Mouse (Mus musculus): ENCODE results near the gene Spcs2. TPM values are rescaled to one million over a fixed set of nuclear protein-coding genes. Genes with fewer than 3 reads are reported as not detected.

Spcs2 gene
- polyA plus RNA-seq, 1 experiment from 2014 or later = 386 TPM

GRCm38 (mm10) chr7:99836781-99837180, 26.5 kb downstream of the Spcs2 start:
- 37% methylated on average over 4 of the region's 4 CpGs for WGBS
- Histone ChIP-seq H3K27ac (peak overlapping the region; percentile 54; the same call in 1 of the 2 replicates), H3K9me3 (no peaks in the 10 kb centered on the region), H3K4me1 (peaks cover 12% of the 10 kb centered on the region), H3K9ac (no peak overlapping the region), H3K4me3 (replicated peaks) (no peak overlapping the region), H3K4me2 (no peak overlapping the region), H3K27me3 (replicated peaks) (no peaks in the 10 kb centered on the region), H3K36me3 (peaks cover 19% of the 10 kb centered on the region)
- ATAC-seq (ENCODE audit: insufficient read depth, low FRiP score, low read depth) = no peak

GRCm38 (mm10) chr7:99834314-99834853, 28.9 kb downstream of the Spcs2 start:
- H3K9me3 ChIP-seq = no peaks in the 10 kb centered on the region
- no peak overlapping the region for H3K4me3 ChIP-seq (replicated peaks)
- H3K36me3 ChIP-seq = peaks cover 6% of the 10 kb centered on the region; the same call in 1 of the 2 replicates
- H3K27ac ChIP-seq = no peak overlapping the region
- H3K4me1 ChIP-seq = peaks cover 12% of the 10 kb centered on the region
- no peak overlapping the region for H3K4me2 ChIP-seq
- H3K9ac ChIP-seq = no peak overlapping the region
- ATAC-seq (ENCODE audit: insufficient read depth, low FRiP score, low read depth) = no peak
- 82% methylated on average over 5 of the region's 5 CpGs for WGBS
- no peaks in the 10 kb centered on the region for H3K27me3 ChIP-seq (replicated peaks)

GRCm38 (mm10) chr7:99833846-99834222, 29.4 kb downstream of the Spcs2 start:
- ATAC-seq (ENCODE audit: insufficient read depth, low FRiP score, low read depth) = no peak
- Histone ChIP-seq H3K36me3 (peaks cover 3% of the 10 kb centered on the region; the same call in 1 of the 2 replicates), H3K9me3 (no peaks in the 10 kb centered on the region), H3K4me1 (peaks cover 12% of the 10 kb centered on the region), H3K4me2 (no peak overlapping the region), H3K27ac (no peak overlapping the region), H3K27me3 (replicated peaks) (no peaks in the 10 kb centered on the region), H3K9ac (no peak overlapping the region), H3K4me3 (replicated peaks) (no peak overlapping the region)
- 86% methylated on average over 2 of the region's 2 CpGs for WGBS

- Histone ChIP-seq H3K4me2 (no peak overlapping the region), H3K27ac (no peak overlapping the region), H3K4me1 (peaks cover 9% of the 10 kb centered on the region), H3K4me3 (replicated peaks) (no peak overlapping the region), H3K27me3 (replicated peaks) (no peaks in the 10 kb centered on the region), H3K9ac (no peak overlapping the region), H3K36me3 (peaks cover 3% of the 10 kb centered on the region; the same call in 1 of the 2 replicates), H3K9me3 (no peaks in the 10 kb centered on the region)
- ATAC-seq (ENCODE audit: insufficient read depth, low FRiP score, low read depth) = no peak
- 76% methylated on average over 5 of the region's 5 CpGs for WGBS
Measured at GRCm38 (mm10) chr7:99833115-99833845, 30.0 kb downstream of the Spcs2 start.

- peak; percentile 97 for ATAC-seq (ENCODE audit: insufficient read depth, low FRiP score, low read depth)
- Histone ChIP-seq H3K4me3 (replicated peaks) (peak within 1 kb of the TSS; percentile 58), H3K4me1 (0 out of 2 replicates have a peak, but pooled peaks cover 6% of the 10 kb centered on the region), H3K27me3 (replicated peaks) (no peaks in the 10 kb centered on the region), H3K27ac (peak within 1 kb of the TSS; percentile 91), H3K9ac (peak within 1 kb of the TSS; percentile 37; the same call in 1 of the 2 replicates), H3K4me2 (peak within 1 kb of the TSS; percentile 69), H3K36me3 (no peaks in the 10 kb centered on the region), H3K9me3 (no peaks in the 10 kb centered on the region)
- under 1% methylated on average over 26 of the region's 26 CpGs for WGBS
Measured at GRCm38 (mm10) chr7:99828083-99828570, 35.1 kb downstream of the Spcs2 start, which contains the start of gene Neu3. Gene Neu3, minus strand, starts transcription at chr7:99828417.

GRCm38 (mm10) chr7:99826096-99826495, 37.2 kb downstream of the Spcs2 start:
- no peaks in the 10 kb centered on the region for H3K9me3 ChIP-seq
- ATAC-seq (ENCODE audit: insufficient read depth, low FRiP score, low read depth) = no peak
- H3K4me2 ChIP-seq = peak overlapping the region; percentile 20; the same call in 1 of the 2 replicates

GRCm38 (mm10) chr7:99825511-99825910, 37.8 kb downstream of the Spcs2 start:
- Histone ChIP-seq H3K27me3 (replicated peaks) (no peaks in the 10 kb centered on the region), H3K27ac (peak overlapping the region; percentile 71), H3K4me3 (replicated peaks) (no peak overlapping the region), H3K9me3 (no peaks in the 10 kb centered on the region), H3K4me1 (0 out of 2 replicates have a peak, but pooled peaks cover 7% of the 10 kb centered on the region), H3K36me3 (no peaks in the 10 kb centered on the region), H3K4me2 (peak overlapping the region; percentile 20; the same call in 1 of the 2 replicates), H3K9ac (no peak overlapping the region)
- ATAC-seq (ENCODE audit: insufficient read depth, low FRiP score, low read depth) = no peak
- 81% methylated on average over 9 of the region's 9 CpGs for WGBS

More at GRCm38 (mm10) chr7:99826096-99826495, 37.2 kb downstream of the Spcs2 start:
- Histone ChIP-seq H3K36me3 (no peaks in the 10 kb centered on the region), H3K9ac (no peak overlapping the region), H3K4me1 (0 out of 2 replicates have a peak, but pooled peaks cover 7% of the 10 kb centered on the region), H3K27ac (peak overlapping the region; percentile 71), H3K4me3 (replicated peaks) (no peak overlapping the region), H3K27me3 (replicated peaks) (no peaks in the 10 kb centered on the region)
- 67% methylated on average over 6 of the region's 6 CpGs for WGBS

- 68% methylated on average over 16 of the region's 16 CpGs for WGBS
- H3K4me3 ChIP-seq (replicated peaks) = no peak overlapping the region
- no peak overlapping the region for H3K9ac ChIP-seq
- ATAC-seq (ENCODE audit: insufficient read depth, low FRiP score, low read depth) = peak; percentile 66
- no peaks in the 10 kb centered on the region for H3K27me3 ChIP-seq (replicated peaks)
- no peaks in the 10 kb centered on the region for H3K36me3 ChIP-seq
- H3K4me2 ChIP-seq = peak overlapping the region; percentile 20; the same call in 1 of the 2 replicates
- H3K27ac ChIP-seq = peak overlapping the region; percentile 71; the same call in 1 of the 2 replicates
- H3K4me1 ChIP-seq = 0 out of 2 replicates have a peak, but pooled peaks cover 7% of the 10 kb centered on the region
- no peaks in the 10 kb centered on the region for H3K9me3 ChIP-seq
Measured at GRCm38 (mm10) chr7:99824649-99825483, 38.4 kb downstream of the Spcs2 start.

GRCm38 (mm10) chr7:99823045-99823663, 40.1 kb downstream of the Spcs2 start:
- Histone ChIP-seq H3K4me2 (no peak overlapping the region), H3K9ac (no peak overlapping the region), H3K36me3 (no peaks in the 10 kb centered on the region), H3K9me3 (no peaks in the 10 kb centered on the region), H3K27ac (no peak overlapping the region), H3K4me1 (0 out of 2 replicates have a peak, but pooled peaks cover 7% of the 10 kb centered on the region), H3K4me3 (replicated peaks) (no peak overlapping the region), H3K27me3 (replicated peaks) (no peaks in the 10 kb centered on the region)
- no peak for ATAC-seq (ENCODE audit: insufficient read depth, low FRiP score, low read depth)
- WGBS = 88% methylated on average over 10 of the region's 10 CpGs

- 57% methylated on average over 5 of the region's 5 CpGs for WGBS
- H3K4me3 ChIP-seq (replicated peaks) = no peak overlapping the region
- ATAC-seq (ENCODE audit: insufficient read depth, low FRiP score, low read depth) = 0 out of 2 replicates have a peak, but pooled peaks have one; percentile 59
- no peaks in the 10 kb centered on the region for H3K9me3 ChIP-seq
- 0 out of 2 replicates have a peak, but pooled peaks cover 4% of the 10 kb centered on the region for H3K4me1 ChIP-seq
- no peaks in the 10 kb centered on the region for H3K27me3 ChIP-seq (replicated peaks)
- no peaks in the 10 kb centered on the region for H3K36me3 ChIP-seq
- peak overlapping the region; percentile 6; the same call in 1 of the 2 replicates for H3K27ac ChIP-seq
- no peak overlapping the region for H3K9ac ChIP-seq
- H3K4me2 ChIP-seq = no peak overlapping the region
Measured at GRCm38 (mm10) chr7:99822426-99822825, 40.8 kb downstream of the Spcs2 start.

- no peaks in the 10 kb centered on the region for H3K36me3 ChIP-seq
- no peak for ATAC-seq (ENCODE audit: insufficient read depth, low FRiP score, low read depth)
- H3K4me3 ChIP-seq (replicated peaks) = no peak overlapping the region
- H3K9ac ChIP-seq = no peak overlapping the region
- H3K27me3 ChIP-seq (replicated peaks) = no peaks in the 10 kb centered on the region
- no peaks in the 10 kb centered on the region for H3K9me3 ChIP-seq
- H3K27ac ChIP-seq = peak overlapping the region; percentile 6; the same call in 1 of the 2 replicates
- H3K4me1 ChIP-seq = 0 out of 2 replicates have a peak, but pooled peaks cover 4% of the 10 kb centered on the region
- WGBS = 74% methylated on average over 2 of the region's 2 CpGs
- no peak overlapping the region for H3K4me2 ChIP-seq
Measured at GRCm38 (mm10) chr7:99821953-99822352, 41.3 kb downstream of the Spcs2 start.
